17 mouse cellular contexts compared by ENCODE assay signal in genomic region chr13:25856549-25856948, GRCm38 (mm10).
"Had no signal": no experiment of that assay in that cellular context is flagged by ENCODE, and none has a peak within 500 bp of the region (broad histone marks: within the 10 kb centered on the region; RNA-seq: fewer than 3 reads in every experiment).

No protein-coding gene starts in this region.

- DNase-seq: liver; liver, embryonic 13.5 days; liver, postnatal 0 days; lung, embryonic 14.5 days; right cerebral cortex, postnatal 14 days; thymus, adult 2 months; thymus, postnatal 25 days; thymus, postnatal 4 days had no signal

- H3K9me3 ChIP-seq: liver, embryonic 13.5 days; liver, embryonic 15.5 days; midbrain, embryonic 12.5 days; midbrain, embryonic 15.5 days; neural tube, embryonic 12.5 days; stomach, embryonic 15.5 days had no signal

- ATAC-seq: liver, postnatal 0 days; midbrain, embryonic 15.5 days had no signal

- H3K9ac ChIP-seq: liver, embryonic 13.5 days; liver, embryonic 15.5 days; liver, postnatal 0 days; lung, embryonic 14.5 days; midbrain, embryonic 12.5 days; midbrain, embryonic 15.5 days; neural tube, embryonic 12.5 days; stomach, embryonic 15.5 days had no signal

- H3K27ac ChIP-seq: liver, embryonic 13.5 days; liver, embryonic 15.5 days; macrophage; midbrain, embryonic 12.5 days; midbrain, embryonic 15.5 days; neural tube, embryonic 12.5 days; stomach, embryonic 15.5 days; stomach, postnatal 0 days had no signal

- H3K4me1 ChIP-seq: liver, embryonic 13.5 days; liver, embryonic 15.5 days; megakaryocyte, embryonic 14.5 days; midbrain, embryonic 12.5 days; midbrain, embryonic 15.5 days; neural tube, embryonic 12.5 days; stomach, embryonic 15.5 days had no signal

- H3K4me2 ChIP-seq: liver, embryonic 11.5 days; liver, embryonic 13.5 days; liver, embryonic 15.5 days; lung, embryonic 14.5 days; midbrain, embryonic 12.5 days; midbrain, embryonic 15.5 days; neural tube, embryonic 12.5 days; stomach, embryonic 15.5 days had no signal

- H3K36me3 ChIP-seq: liver, embryonic 13.5 days; liver, embryonic 15.5 days; midbrain, embryonic 12.5 days; midbrain, embryonic 15.5 days; neural tube, embryonic 12.5 days; stomach, embryonic 15.5 days had no signal

- H3K27me3 ChIP-seq: liver, embryonic 13.5 days; liver, embryonic 15.5 days; megakaryocyte, embryonic 14.5 days; midbrain, embryonic 12.5 days; midbrain, embryonic 15.5 days; neural tube, embryonic 12.5 days; stomach, embryonic 15.5 days had no signal

- H3K4me3 ChIP-seq: liver, embryonic 13.5 days; liver, embryonic 15.5 days; megakaryocyte, embryonic 14.5 days; midbrain, embryonic 12.5 days; midbrain, embryonic 15.5 days; neural tube, embryonic 12.5 days; stomach, embryonic 15.5 days had no signal
